Mouse (Mus musculus) G1E (cell line): ENCODE results near the gene Oxsr1.

Experiments
- CTCF ChIP-seq: IDR thresholded peaks from 2 replicates; pipeline ENCODE4 v1.5.1; 2012; ENCODE audit warnings: low read depth, low read length, inconsistent platforms, mixed read lengths
- GATA1 ChIP-seq: IDR thresholded peaks from 2 replicates; pipeline ENCODE4 v1.6.1; 2012; ENCODE audit warnings: borderline replicate concordance, low read length, inconsistent platforms, mixed read lengths
- TAL1 ChIP-seq: conservative IDR thresholded peaks from 2 replicates; pipeline ENCODE4 v1.6.1; 2012; ENCODE audit warnings: low read depth, low read length, inconsistent platforms, mixed read lengths

GRCm38 (mm10) chr9:119337842-119338241, 15.6 kb upstream of the Oxsr1 start:
- TF ChIP-seq CTCF (no peak), GATA1 (no peak), TAL1 (no peak)
